Mouse (Mus musculus) limb, embryonic 10.5 days (tissue): Measurements from ENCODE around the gene Tbxa2r. TPM values are rescaled to one million over a fixed set of nuclear protein-coding genes. Genes with fewer than 3 reads are reported as not detected.

Experiments used
- DNase-seq: peaks from one replicate; pipeline ENCODE4 v3.0.0-alpha.2; 2017; ENCODE audit warnings: low spot score
- H3K27ac ChIP-seq: fragments of 300-500 bp; sonication (generic); 2 replicates; pipeline ENCODE4 v1.5.1; 2016; ENCODE audit warnings: mild to moderate bottlenecking
- H3K27me3 ChIP-seq: fragments of 300-500 bp; sonication (generic); 2 replicates; pipeline ENCODE4 v1.6.1; 2016; ENCODE audit warnings: low read depth, mild to moderate bottlenecking; ENCODE audit not compliant: poor library complexity, severe bottlenecking
- H3K36me3 ChIP-seq: fragments of 300-500 bp; sonication (generic); 2 replicates; pipeline ENCODE4 v1.6.1; 2016; ENCODE audit warnings: mild to moderate bottlenecking, moderate library complexity
- H3K4me1 ChIP-seq: fragments of 300-500 bp; sonication (generic); 2 replicates; pipeline ENCODE4 v1.6.1; 2016
- H3K4me3 ChIP-seq: fragments of 300-500 bp; sonication (generic); 2 replicates; pipeline ENCODE4 v1.5.1; 2016; ENCODE audit warnings: mild to moderate bottlenecking, moderate library complexity
- H3K9me3 ChIP-seq: fragments of 300-500 bp; sonication (generic); replicated peaks from 2 replicates; pipeline ENCODE4 v1.6.1; 2016; ENCODE audit warnings: mild to moderate bottlenecking
- WGBS: fragments of 180-500 bp; shearing (Covaris S2); methylation state at CpG from one replicate; pipeline ENCODE4 v1.1.7; 2016; 5-methylcytosine and 5-hydroxymethylcytosine counted together
- polyA plus RNA-seq: library from polyadenylated mRNA; unstranded; fragments of >200 nt; fragmentation: Nextera tagmentation; extraction: Ambion mirVana; gene quantifications from 2 replicates; pipeline ENCODE4 v1.2.1, GENCODE M21; 2016

The Tbxa2r gene
- polyA plus RNA-seq, 1 experiment from 2014 or later = 3.2 TPM

DNA sequence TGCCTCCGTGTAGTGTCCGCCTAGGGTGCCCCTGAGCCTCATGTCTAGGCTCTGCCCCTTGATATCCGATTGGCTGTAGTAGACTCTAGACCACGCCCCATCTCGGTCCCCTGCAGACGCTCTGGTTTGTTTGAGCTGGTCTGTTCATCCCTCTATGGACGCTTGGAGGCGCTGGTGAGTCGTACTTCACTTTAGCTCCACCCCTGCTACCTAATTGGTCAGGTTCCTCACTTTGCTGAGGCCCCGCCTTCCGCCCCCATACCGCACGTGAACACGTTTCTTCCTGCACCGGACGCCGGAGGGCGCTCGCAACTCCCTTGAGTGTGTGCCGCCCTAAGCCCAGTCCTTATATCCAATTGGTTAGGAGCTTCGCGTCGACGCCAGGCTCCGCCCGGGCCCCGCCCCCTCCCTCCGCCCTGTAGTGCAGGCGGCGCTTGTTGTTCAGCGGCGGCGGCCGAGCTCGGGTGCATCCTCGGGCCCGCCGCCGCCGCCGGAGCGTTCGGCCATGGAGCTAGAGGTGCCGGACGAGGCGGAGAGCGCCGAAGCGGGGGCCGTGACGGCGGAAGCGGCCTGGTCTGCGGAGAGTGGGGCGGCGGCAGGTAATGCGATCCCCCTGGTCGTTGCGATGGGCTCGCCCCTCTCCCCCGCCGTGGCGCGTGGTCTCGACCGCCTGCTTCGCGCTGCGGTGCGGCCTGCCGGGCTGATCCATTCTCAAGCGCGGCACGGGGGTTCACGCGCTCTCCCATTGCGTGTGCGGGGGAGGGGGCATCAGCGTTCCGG lies 35.8 kb upstream of the Tbxa2r start, which contains the start of gene Pip5k1c:
Gene Pip5k1c, plus strand, starts transcription at position 410 of the 780 bp plus-strand sequence.
- Histone ChIP-seq H3K4me1 (peaks cover 33% of the 10 kb centered on the region), H3K9me3 (no peaks in the 10 kb centered on the region), H3K36me3 (peaks cover 21% of the 10 kb centered on the region), H3K27me3 (peaks cover 41% of the 10 kb centered on the region), H3K4me3 (peak within 1 kb of the TSS; percentile 83), H3K27ac (peak within 1 kb of the TSS; percentile 96)
- under 1% methylated on average over 76 of the region's 80 CpGs for WGBS
- DNase-seq = peak; percentile 98

DNA sequence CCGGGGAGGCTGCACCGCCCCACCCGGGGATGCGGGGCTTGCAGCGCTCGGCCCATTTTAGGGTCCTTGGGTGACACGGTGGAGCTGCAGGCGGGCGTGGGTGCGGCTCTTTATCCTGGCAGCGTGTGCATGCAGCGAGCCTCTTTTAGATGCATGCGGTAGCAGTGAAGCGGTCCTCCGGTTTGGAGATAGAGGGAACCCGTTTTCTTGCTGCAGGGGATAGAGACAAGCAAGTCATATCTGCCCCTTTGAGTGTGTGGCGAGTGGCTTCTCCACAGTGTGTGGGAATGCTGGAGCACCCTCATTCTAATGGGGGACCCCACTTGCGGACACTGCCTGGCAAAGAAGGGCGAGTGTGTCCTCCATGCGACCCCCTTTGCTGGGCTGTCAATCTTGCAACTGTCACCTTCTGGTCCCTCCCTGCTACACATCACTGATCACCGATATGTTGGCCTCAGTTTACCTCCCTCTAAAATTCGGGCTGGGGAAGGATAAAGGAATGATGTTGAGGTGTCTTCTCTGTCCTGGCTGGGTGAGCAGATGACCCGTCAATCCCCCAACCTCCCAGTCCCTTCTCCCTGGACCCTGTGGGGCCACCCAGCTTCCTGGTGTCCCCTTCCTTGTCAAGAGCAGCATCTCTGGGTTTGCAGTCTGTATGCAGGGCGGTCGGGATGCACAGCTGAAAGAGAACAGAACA lies 35.0 kb upstream of the Tbxa2r start:
- peaks cover 35% of the 10 kb centered on the region for H3K27me3 ChIP-seq
- DNase-seq = no peak
- peak overlapping the region; percentile 83 for H3K4me3 ChIP-seq
- WGBS = 5% methylated on average over 25 of the region's 25 CpGs
- peaks cover 39% of the 10 kb centered on the region for H3K4me1 ChIP-seq
- peak overlapping the region; percentile 96 for H3K27ac ChIP-seq
- H3K36me3 ChIP-seq = peaks cover 27% of the 10 kb centered on the region
- H3K9me3 ChIP-seq = no peaks in the 10 kb centered on the region

DNA sequence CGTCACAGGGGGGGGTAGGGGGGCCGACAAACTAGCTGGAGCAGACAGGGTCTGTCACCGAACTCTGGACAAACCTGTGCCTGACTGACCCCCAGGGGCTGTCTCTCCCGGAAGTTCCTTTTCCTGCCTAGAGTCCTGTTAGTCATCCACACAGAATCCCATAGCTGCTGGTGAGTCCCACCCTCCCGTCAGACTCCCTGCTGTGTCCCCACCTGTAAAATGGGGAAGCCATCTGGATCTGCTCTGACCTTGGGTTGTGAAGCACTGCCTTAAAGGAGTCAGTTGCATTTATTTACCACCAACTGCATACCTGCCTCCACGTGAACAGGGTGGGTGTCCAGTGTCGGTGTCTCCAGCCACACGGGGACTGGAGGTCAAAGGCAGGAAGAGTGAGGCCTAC lies 34.1 kb upstream of the Tbxa2r start:
- no peaks in the 10 kb centered on the region for H3K9me3 ChIP-seq
- H3K4me3 ChIP-seq = peak overlapping the region; percentile 83
- peaks cover 31% of the 10 kb centered on the region for H3K36me3 ChIP-seq
- H3K4me1 ChIP-seq = peaks cover 48% of the 10 kb centered on the region
- H3K27me3 ChIP-seq = peaks cover 30% of the 10 kb centered on the region
- peak overlapping the region; percentile 96; the same call in 1 of the 2 replicates for H3K27ac ChIP-seq
- DNase-seq = no peak
- 58% methylated on average over 8 of the region's 8 CpGs for WGBS

DNA sequence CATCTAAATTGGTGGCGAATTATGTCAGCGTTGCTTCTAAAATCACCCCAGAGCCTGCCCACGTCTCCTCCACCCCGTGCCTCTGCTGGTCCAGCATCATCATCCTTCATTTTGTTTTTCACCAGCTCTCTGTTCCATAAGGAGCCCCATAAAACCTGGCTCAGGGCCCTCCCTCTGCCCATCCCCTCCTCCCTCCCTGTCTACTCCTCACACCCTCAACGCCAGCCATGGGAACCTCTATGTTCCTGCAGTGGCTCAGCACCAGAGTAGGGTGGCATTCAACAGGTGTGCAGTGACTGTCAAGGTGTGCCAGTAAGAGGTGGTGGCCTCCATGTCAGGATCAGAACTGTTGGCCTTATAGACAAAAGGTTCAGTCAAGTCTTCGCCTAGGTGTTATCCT lies 33.3 kb upstream of the Tbxa2r start:
- peaks cover 56% of the 10 kb centered on the region for H3K4me1 ChIP-seq
- H3K36me3 ChIP-seq = peaks cover 31% of the 10 kb centered on the region
- DNase-seq = no peak
- peaks cover 23% of the 10 kb centered on the region for H3K27me3 ChIP-seq
- H3K4me3 ChIP-seq = no peak overlapping the region
- H3K9me3 ChIP-seq = no peaks in the 10 kb centered on the region
- WGBS = 94% methylated on average over 6 of the region's 6 CpGs
- no peak overlapping the region for H3K27ac ChIP-seq

DNA sequence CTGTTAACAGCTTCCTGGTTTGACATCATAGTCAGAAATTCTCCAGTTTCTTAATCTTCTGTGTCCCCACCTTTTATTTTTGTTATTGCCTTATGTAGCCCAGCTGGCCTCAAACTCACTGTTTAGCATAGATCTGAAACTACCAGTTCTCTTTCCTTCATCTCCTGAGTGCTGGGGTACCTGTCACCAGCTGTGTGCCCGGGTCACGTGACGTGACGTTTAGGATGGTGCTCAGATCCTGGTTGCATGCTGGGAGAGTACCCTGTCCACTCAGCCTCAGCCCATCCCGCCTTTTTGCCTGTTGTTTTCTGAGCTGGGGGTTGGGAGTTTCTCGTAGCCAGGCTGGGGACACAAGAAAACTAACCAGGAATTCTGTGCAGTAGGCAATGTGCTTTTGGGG lies 31.3 kb upstream of the Tbxa2r start:
- peaks cover 40% of the 10 kb centered on the region for H3K36me3 ChIP-seq
- H3K9me3 ChIP-seq = no peaks in the 10 kb centered on the region
- peaks cover 66% of the 10 kb centered on the region for H3K4me1 ChIP-seq
- peak overlapping the region; percentile 19; the same call in 1 of the 2 replicates for H3K27ac ChIP-seq
- no peak for DNase-seq
- H3K4me3 ChIP-seq = peak overlapping the region; percentile 2; the same call in 1 of the 2 replicates
- H3K27me3 ChIP-seq = peaks cover 2% of the 10 kb centered on the region
- WGBS = 80% methylated on average over 6 of the region's 6 CpGs

GRCm38 (mm10) chr10:81297845-81298244 lies 30.7 kb upstream of the Tbxa2r start:
- no peaks in the 10 kb centered on the region for H3K9me3 ChIP-seq
- DNase-seq = no peak
- WGBS = 45% methylated on average over 10 of the region's 10 CpGs
- peaks cover 43% of the 10 kb centered on the region for H3K36me3 ChIP-seq
- H3K27me3 ChIP-seq = no peaks in the 10 kb centered on the region
- H3K4me1 ChIP-seq = peaks cover 72% of the 10 kb centered on the region
- H3K4me3 ChIP-seq = 0 out of 2 replicates have a peak overlapping the region, but pooled peaks have one; percentile 2
- H3K27ac ChIP-seq = 0 out of 2 replicates have a peak overlapping the region, but pooled peaks have one; percentile 19

DNA sequence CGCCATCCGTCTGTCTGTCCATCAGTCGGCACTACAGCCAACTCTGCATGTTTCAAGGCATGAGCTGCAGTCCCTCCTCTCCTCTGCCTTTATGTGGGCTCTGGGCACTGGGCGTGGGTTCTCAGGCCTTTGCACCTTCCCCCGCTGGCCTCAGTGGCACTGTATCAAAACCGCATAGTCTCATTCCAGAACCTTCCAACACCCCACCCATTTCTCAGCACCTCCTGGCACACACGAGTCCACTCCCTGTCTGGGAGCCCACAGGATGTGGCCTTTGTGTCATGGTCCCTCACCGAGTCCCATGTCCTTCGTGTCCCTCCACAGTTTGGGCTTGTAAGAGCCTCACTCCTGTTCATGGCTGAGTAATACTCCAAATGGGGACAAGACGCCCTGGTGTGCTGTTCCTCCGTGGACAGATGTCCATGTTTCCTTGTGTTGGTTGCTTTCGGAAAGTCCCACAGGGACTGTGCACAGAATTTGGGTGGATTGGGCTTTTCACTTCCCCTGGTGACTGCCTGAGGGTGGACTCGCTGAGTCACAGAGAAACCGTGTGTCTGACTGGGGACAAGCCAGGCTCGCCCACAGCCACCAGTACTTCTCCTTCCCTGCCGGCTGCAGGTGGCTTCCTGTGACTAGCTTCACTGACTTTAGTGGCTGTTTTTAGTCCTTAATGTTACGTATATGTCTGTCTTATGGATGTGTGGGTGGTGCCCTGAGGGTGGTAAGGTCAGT lies 30.0 kb upstream of the Tbxa2r start:
- Histone ChIP-seq H3K36me3 (peaks cover 47% of the 10 kb centered on the region), H3K4me3 (no peak overlapping the region), H3K27ac (0 out of 2 replicates have a peak overlapping the region, but pooled peaks have one; percentile 19), H3K27me3 (no peaks in the 10 kb centered on the region), H3K9me3 (no peaks in the 10 kb centered on the region), H3K4me1 (peaks cover 77% of the 10 kb centered on the region)
- 93% methylated on average over 17 of the region's 17 CpGs for WGBS
- no peak for DNase-seq

DNA sequence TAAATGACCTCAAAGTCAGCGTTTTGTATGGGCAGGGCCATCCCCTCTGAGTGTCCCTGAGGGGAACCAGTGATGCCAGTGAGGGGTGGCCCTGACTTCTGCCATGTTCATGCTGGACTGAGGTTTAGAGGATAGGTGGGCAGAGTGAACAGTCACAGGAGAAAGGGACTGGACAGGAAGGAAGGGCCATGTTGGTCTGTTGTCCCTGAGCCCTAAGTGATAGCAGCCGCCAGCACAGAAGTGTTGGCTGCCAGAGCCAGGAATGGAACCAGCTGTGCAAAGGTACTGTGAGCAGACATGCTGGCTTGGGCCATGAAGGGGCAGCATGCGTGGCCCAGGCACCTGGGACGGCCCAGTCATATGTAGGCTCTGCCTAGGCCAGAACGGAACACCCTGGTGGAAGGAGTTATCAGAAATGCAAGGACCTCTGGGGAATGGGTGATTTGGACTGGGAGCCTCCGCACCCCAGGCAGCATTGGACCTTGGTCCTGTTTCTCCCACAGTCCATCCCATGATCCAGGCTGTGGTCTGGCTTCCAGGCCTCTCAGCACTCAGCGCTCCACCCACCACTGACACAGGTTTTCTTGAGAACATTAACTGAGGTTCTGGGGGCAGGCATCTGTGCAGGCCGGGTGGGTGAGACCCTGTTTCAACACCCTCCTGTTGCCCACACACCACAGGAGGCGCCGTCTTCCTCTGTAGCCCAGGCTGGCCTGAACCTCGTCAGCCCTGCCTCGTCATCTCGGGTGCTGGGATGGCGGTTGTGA lies 28.8 kb upstream of the Tbxa2r start:
- Histone ChIP-seq H3K36me3 (peaks cover 49% of the 10 kb centered on the region), H3K4me1 (peaks cover 75% of the 10 kb centered on the region), H3K27ac (no peak overlapping the region), H3K9me3 (no peaks in the 10 kb centered on the region), H3K4me3 (no peak overlapping the region), H3K27me3 (no peaks in the 10 kb centered on the region)
- 89% methylated on average over 14 of the region's 14 CpGs for WGBS
- no peak for DNase-seq

GRCm38 (mm10) chr10:81300352-81300907 lies 28.1 kb upstream of the Tbxa2r start:
- Histone ChIP-seq H3K4me1 (peaks cover 72% of the 10 kb centered on the region), H3K27me3 (no peaks in the 10 kb centered on the region), H3K9me3 (no peaks in the 10 kb centered on the region), H3K27ac (no peak overlapping the region), H3K36me3 (peaks cover 50% of the 10 kb centered on the region), H3K4me3 (no peak overlapping the region)
- no peak for DNase-seq
- 85% methylated on average over 9 of the region's 9 CpGs for WGBS

- no peaks in the 10 kb centered on the region for H3K9me3 ChIP-seq
- H3K4me1 ChIP-seq = peaks cover 72% of the 10 kb centered on the region
- peaks cover 50% of the 10 kb centered on the region for H3K36me3 ChIP-seq
- no peak overlapping the region for H3K4me3 ChIP-seq
- no peak overlapping the region for H3K27ac ChIP-seq
- WGBS = 84% methylated on average over 9 of the region's 9 CpGs
- H3K27me3 ChIP-seq = no peaks in the 10 kb centered on the region
- no peak for DNase-seq
Measured at GRCm38 (mm10) chr10:81301321-81301720, 27.2 kb upstream of the Tbxa2r start.

DNA sequence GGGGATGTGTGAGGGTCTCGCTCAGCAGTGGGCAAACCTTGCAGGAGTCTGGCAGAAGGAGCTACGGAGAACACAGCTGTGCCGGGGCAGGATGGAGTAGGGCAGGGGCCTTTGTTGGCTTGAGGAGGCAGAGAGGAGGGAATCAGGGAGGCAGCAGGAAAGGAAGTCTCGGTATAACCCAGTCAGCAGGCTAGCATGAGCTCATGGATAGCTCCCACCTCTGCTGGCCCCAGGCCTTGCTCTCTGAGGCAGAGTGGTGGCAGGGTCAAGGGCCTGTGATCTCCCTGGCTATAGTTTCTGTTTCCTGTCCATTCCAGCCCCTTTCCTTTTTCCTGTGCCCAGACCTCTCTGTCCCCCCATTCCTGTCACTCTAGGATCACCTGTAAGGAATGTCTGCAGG lies 26.2 kb upstream of the Tbxa2r start:
- H3K27me3 ChIP-seq = no peaks in the 10 kb centered on the region
- H3K9me3 ChIP-seq = no peaks in the 10 kb centered on the region
- H3K36me3 ChIP-seq = peaks cover 53% of the 10 kb centered on the region
- H3K27ac ChIP-seq = peak overlapping the region; percentile 42
- DNase-seq = no peak
- peak overlapping the region; percentile 16 for H3K4me3 ChIP-seq
- H3K4me1 ChIP-seq = peaks cover 70% of the 10 kb centered on the region
- 81% methylated on average over 4 of the region's 4 CpGs for WGBS

DNA sequence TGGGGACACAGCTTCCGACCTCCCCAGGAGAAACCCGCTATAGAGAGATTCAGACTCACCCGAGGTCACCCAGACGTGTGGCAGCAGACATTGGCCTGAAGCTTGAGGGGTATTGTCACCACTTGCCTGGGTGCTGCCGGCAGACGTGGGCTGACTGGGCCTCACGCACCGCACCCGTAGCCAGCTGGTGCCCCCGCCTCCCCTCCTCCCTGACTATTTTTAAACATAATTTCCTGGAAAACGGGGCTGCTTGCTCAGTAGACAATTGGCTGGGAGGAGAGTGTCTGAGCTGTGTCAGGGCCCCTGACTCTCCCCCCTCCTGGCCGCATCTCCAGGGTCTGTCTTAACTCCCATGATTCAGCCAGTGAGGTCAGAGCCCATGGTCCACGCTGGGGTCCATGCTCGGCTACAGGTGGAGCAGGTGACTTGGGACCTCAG lies 25.7 kb upstream of the Tbxa2r start:
- Histone ChIP-seq H3K4me1 (peaks cover 65% of the 10 kb centered on the region), H3K9me3 (no peaks in the 10 kb centered on the region), H3K27ac (peak overlapping the region; percentile 42; the same call in 1 of the 2 replicates), H3K36me3 (peaks cover 58% of the 10 kb centered on the region), H3K4me3 (peak overlapping the region; percentile 16), H3K27me3 (no peaks in the 10 kb centered on the region)
- no peak for DNase-seq
- 82% methylated on average over 14 of the region's 14 CpGs for WGBS
